Mouse (Mus musculus): ENCODE measurements at regions not wholly inside any gene's neighbourhood (a gene's known extent, or its start where the extent isn't known, plus 50 kb on each side); places are given as distances from the start of the nearest gene placed in this dataset.
"Not testable (repeated sequence)": the region's sequence is repeated elsewhere in the genome, so short reads cannot be mapped to it uniquely, and the experiment has no call there.

DNA sequence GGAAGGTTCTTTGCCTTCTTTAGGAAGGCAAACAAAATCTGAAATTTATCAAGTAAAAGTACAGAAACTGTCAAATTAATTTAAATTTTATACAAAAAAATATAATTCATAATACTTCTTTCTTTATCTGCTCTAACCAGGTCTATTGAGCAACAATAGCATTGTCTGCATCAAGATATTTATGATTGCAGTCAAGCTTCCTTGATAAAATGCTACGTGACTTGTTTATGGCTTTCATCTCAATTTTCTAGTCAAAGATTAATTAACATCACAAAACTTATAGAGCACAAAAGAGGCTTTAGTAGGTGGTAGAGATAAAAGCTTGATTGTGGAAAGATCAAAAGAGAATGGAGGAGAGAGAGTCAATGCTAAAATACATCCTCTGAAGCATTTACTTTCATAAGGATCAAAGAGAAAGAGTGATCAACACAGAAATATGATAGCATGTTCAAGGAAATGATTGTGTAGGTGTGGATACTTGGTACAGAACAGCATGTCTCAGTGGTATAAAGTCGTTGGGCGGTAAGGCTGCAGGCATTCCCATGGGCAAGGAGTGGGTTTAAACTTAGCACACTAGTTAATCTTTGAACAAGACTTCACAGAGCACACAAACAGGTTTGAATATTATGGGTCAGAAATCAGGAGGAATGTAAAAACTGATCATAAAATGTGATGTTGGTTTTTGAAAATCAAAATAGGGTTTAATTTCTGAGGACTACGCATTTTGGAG, 164.3 kb upstream of the Speer4f2 start:
- DNase-seq (ENCODE audit: low read depth): no peak

DNA sequence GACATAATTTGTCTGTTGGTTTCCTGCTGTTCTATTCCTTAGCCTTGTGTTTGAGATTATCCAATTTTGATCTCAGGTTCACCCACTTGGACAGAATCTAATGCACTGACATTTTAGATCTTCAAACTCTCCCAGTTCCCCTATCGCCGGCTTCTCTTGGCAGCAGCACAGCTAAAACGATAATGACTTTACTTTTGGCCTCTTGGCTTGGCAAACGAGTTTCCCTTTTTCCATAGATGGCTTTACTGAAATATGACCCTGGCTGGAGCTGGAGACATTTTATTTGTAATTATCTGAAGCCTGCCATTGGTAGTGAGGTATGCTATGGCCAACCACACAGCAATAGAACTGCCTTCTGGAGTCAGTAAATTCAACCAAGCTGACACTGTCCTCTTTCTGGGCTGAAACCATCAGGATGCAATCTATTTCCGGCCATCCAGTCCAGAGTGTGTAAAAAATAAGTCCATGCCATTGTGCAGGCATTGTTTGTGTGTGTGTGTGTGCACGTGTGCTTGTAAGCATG, 162.2 kb upstream of the Speer4f2 start:
- DNase-seq (ENCODE audit: low read depth): no peak

DNA sequence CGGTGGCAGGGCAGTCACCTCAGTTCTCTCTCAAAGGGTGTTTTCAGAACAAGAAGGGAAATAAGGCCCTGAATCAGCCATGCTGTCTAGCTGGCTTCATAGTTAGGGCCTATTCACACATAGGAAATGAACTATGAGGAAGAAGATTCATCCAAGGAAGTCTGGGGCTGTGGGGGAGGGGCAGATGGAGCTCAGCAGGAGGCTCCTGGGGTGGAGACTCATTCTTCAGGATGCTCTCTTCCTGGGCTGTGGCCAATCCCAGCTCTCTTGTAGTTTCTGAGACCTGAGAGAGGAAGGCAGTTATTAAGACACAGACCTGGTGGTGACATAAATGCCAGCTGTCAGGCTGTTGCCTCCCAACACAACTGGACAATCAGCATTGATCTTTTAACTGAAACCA, 149.4 kb upstream of the Speer4f2 start:
- not testable (repeated sequence) for DNase-seq (ENCODE audit: low read depth)

DNA sequence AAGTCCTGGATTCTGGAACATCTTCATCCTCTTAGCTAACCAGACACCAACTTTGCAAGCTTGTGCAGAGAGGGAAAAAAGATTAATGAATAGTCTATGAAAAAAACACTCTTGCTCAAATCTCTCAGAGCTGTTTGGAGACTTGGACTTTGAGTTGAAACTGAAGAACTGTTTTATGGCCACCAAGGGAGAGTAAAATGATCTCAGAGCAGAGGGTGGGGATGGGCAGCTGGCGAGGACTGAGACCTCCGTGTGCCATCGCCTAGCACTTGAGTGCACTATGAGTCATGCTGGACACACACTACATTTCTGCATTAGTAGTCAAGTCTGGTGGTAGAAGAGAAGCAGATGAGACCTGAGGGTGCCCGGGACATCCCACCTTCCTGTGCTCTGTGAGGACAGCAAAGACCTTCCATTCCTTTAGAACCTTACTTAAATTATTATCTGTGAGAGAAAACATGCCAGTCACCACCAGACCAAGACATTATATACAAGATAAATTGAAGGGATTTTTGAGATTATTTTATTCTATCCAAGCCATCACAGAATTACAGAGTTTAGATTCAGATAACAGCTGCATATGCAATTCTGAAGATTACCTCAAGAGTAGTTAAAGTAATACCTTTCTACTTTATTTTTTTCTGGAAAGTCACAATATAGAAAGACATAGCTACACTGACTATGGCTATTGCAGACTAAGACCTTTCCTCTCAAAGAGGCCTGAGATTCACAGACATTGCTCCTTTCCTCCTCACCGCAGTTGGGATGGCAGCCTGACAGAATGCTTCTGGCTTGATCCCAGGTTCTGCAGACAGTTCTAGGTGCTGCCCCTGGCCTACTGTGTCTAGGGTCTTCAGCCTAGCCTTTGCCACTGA, 125.0 kb upstream of the Speer4f2 start:
- no peak for DNase-seq (ENCODE audit: low read depth)

DNA sequence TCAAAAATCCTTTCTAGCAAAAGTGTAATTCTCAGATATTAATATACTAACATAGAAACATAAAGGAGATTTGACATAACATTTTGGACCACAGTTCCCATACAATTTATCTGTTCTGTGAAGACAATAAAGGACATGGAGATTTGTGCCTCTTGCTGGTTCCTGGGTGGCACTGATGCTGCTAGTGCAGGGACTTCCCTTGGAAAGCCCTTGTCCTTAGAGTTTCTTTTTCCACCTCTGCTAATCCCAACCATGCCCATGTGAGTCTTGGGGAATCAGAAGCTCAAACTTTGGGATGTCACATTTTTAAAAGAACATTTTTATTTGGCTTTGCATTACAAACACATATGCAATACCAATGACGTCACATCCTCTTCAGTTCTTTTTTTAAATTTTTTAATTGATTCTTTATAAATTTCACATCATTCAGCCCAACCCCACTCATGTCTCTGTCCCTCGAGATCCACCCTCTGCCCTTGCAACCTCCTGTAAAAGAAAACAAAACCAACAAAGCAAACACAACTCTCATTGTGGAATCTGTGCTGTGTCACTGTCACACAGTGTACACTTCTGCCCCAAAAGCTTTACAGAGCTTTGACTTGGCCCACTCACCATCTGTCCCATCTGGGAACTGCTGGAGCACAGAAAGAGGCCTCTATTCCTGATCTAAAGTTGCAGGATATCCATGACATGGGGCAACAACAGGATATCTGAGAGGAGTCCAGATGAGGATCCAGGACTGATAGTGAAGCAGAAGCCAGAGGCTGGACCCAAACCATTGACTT, 112.2 kb upstream of the Speer4f2 start:
- no peak for DNase-seq (ENCODE audit: low read depth)

DNA sequence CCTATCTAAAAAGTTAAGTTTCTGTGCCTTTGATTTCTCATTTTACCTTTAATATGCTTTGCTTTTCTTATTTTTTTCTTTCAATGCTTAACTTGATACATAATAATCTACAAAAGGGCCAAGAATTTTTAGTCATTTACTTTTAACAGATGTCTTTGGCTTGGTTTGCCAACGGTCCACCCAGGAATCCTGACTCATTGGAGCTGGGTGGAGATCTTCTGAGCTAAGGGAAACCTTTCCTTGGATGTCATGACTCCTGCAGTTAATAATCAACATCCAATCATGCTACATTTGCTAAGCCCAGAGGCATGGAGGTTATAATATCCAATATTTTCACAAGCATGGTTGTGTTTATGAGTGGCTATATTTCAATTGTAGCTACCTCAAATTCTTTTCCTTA, 110.9 kb upstream of the Speer4f2 start:
- no peak for DNase-seq (ENCODE audit: low read depth)

DNA sequence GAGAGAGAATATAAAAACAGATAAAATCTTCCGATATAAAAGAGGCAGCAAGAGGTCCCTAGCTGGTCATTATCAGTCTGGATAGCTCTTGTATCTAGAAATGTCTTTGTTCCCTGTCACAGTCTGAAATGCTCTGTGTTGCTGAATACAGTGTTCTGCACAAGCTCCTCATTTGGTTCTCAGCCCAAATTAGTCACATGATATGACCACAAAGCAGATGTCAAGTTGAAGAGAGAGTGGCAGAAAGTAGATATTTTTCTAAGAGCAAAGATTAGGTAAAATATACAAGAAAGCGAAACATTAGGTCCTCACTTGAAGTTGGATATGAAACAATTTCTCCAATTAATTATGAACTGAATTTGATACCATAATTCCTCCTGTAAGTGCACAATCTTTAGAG, 101.8 kb upstream of the Speer4f2 start:
- DNase-seq (ENCODE audit: low read depth): no peak

DNA sequence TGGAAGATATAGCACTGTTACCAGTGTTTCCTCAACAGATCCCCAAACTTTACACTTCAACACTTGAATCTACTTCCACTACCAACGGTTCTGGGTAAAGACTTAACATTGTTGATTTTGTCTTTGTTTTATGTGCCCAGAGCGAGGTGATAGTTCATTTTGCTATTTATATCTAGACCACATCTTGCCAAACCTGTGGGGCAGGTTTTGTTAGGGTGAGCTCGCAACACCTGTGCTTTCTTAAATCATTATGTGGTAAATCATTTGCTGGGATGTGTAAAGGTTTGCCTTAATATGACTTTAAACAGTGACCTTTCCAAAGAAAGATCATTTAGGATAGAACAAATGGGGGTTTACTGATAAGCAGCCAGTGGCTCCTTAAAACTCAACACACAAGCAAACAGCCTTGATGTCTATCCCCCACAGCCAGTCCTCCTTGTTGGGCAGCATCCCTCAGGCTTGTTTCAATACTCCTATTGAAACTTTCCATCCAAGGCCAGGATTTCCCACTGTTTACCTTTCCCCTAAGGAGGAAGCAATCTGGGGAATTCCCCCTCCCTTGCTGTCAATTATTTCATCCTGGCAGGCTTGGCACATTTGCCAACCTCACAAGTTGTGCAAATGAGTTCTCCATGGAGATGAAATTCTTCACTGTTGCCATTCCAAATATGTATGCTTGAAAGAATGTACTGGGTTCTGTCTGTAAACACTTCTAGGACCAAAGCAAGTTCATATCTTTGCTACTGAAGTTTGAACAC, 101.1 kb upstream of the Speer4f2 start:
- DNase-seq (ENCODE audit: low read depth): no peak

DNA sequence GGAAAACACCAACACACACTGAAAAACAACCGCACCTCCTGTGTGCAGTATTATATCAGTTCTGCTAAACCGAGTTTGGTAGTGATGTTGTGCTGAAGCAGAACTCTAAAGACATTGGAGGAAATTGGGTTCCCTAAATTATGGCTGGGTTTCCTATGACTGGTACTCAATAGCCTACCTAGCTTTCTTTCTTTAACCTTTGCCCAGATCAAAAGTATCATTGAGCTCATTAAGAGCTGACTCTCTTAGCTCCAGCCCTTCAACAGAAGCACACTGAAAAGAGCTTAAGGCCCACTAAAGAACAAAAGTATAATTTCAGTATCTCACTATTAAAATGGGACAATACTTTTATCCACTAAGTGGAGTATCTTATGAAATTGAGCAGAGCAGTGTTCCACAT, 97.6 kb upstream of the Speer4f2 start:
- no peak for DNase-seq (ENCODE audit: low read depth)

DNA sequence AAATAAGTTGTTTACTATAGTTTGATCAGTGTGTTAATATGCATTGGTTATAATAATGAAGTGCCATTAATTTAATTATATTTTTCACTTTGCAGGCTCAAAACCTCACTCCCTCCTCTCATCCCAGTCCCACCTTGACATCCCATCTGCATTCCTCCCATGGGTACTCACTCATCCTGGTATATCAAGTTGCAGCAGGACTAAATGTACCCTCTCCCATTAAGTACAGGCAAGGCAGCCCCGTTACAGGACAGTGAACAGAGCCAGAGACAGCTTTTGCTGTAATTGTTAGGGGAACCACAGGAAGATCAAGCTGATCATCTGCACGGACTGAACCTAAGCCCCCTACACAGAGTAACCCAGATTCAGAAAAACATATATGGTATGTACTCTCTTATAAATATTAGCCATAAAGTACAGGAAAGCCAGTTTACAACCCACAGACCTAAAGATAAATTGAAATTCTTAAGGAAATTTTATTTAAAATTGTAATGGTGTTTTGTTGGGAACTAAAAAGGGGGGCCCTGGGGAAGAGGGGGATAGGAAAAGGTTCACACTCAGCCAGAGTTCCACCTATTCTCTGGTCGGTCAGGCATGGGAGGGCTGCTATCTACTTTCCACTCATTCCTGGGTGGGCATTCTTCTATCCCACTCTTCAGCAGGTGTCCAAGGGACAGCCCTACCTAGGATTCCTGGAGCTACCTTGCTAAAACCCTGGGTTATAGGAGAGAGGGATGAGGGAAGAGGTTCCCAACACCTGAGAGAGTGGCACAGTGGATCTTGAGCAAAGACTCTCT, 96.0 kb upstream of the Speer4f2 start:
- DNase-seq (ENCODE audit: low read depth): no peak

DNA sequence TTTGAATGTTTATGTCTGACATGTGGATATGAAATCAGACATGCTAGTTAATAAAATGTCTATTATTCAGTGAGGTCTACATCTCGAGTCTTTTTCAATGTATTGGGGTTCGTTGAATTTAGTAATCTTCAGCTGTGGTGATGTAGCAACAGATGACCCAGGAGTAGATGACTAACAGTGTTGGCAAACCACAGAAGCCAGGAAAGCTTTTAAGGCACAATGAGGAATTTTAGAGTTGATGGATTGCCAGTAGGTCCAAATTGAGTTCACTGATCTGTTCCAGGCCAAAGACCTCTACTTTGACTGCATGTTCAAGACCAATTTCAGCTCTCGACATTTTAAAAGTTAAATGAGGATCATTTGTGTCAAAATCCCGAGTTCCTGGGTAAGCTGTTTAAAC, 92.8 kb upstream of the Speer4f2 start:
- DNase-seq (ENCODE audit: low read depth): no peak

DNA sequence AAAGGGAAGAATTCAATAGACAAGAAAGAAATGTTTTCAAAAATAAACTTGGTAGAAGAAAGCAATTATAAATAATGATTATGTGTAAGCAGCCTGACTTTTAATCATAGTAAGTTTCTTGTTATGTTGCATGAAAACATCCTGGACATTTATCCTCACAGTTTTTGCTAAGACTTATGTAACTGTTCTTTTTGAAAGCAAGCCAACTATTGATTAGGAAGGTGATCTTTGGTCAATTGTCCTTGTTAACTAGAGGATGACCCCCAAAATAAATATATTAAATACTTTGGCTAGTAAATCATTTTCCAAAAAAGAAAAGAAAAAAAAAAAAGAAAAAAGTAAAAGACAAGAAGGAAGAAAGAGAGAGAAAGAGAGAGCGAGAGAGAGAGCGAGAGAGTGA, 92.0 kb upstream of the Speer4f2 start:
- DNase-seq (ENCODE audit: low read depth): no peak

DNA sequence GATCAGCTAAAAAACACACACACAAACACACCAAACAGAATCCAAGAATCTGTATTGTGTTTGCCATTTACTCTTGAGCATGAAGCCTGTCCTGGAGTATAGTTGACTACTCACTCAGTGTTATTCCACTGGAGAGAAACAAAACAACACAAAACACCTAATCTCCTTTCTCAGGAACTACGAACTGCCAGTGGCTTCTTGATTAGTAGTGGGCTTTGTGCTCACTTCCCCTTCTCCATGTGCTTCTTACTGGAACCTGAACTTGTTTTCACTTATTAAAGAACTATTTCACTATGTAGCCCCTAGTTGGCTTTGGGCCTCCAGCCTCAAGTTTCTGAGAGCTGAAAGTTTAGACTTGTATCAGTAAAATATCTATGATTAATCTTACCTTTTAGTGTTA, 84.0 kb upstream of the Speer4f2 start:
- no peak for DNase-seq (ENCODE audit: low read depth)

DNA sequence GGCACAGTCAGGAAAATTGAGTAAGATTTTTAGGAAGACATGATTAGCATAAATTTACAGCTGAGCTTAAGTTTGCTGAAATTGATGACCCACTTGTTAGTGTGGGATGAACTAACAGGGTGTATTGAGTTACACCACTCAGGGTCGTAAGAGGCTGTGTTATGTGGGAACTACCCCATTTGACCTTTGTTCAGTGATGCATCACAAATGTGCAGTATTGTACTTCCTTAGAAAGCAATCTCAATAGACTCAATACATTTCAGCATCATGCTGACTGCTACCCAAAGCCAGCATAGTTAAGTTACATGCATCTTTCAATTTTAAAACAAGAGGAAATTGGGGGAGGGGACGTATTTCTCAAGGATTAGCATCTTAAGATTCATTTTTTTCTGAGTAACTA, 80.4 kb upstream of the Speer4f2 start:
- DNase-seq (ENCODE audit: low read depth): no peak

DNA sequence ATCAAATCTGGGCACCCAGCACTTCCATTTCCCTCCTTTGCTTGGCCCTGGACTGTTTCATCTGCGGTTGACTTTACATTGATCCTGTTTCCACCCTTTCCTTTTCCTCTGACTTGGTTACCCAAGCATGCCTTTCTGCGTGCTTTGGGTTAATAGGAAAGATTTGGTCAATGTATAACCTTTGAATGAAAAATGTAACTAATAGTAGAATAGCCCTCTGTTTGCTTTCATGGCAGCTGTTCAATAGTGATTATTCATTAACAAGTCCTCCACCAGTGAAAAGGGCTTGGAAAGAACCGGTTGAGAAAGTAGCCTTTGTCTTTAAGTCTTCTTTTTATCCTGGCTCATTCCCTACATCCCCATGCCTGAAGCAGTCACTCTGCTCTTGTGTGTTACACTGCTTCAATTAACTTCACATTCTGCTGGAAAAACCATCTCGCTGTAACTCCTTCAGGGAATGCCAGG, 76.4 kb upstream of the Speer4f2 start:
- no peak for DNase-seq (ENCODE audit: low read depth)

DNA sequence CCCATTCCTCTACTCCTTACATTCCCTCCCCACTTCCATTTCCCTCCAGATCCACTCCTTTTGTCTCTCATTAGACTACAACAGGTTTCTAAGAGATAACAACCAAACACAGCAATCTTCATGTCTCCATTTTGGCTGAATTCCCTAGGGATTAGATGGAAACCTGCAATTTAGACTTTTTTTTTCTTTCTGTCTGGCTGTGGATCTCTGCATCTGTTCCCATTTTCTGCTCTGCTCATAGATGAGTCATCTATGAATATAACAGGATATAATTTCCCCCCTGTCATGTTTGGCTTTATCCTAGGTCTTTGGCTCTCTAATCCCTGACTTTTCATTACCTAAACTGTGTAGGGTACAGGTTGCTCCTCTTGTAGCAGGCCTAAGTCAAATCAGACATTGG, 73.1 kb upstream of the Speer4f2 start:
- no peak for DNase-seq (ENCODE audit: low read depth)

DNA sequence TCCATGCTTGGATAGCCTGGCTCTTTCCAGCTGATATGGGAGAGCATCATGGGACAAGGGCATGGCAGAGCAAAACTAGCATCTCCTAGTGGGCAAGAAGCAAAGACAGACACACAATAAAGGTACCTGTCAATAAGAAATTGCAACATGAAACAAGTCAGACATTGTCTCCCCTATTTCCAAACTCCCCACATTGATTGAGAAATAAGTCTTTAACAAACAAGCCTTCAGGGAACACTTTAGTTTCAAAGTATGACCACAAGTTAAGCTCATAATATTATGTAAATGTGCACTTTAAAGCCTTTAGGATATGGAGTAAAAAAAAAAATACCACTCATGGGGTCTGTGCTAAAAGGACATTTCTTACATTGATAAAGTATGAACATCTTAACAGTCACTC, 51.5 kb upstream of the Speer4f2 start:
- no peak for DNase-seq (ENCODE audit: low read depth)

All from naive thymus-derived CD4-positive, alpha-beta T cell, adult 2 months (primary cell).